Comparison of ENCODE assay signal across 8 mouse cellular contexts in the genomic region with DNA sequence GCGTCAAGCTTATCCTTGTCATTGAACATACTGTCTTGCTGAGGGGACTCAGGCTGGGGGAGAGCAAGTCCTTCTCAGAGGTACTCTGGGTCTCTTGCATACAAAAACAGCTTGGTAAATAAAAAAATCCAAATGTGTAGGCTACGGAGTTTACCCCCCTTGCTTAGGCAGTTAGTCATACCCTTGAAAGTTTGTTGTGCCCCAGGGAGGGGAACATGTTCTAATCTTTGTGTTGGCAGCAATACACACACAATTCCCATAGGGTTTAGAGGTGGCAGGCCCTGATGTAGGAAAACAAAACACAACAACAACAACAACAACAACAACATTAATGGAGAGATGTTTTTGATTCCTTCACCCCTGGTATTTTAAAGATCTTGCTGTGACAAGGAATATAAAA. TPM values are rescaled to one million over a fixed set of nuclear protein-coding genes. Genes with fewer than 3 reads are reported as not detected.
DNase-seq lines count a peak whose midpoint lies in the region; ATAC-seq and TF ChIP-seq lines count a peak whose summit lies in the region.

No protein-coding gene starts in this region.

- 0% methylated on average over 2 of the region's 2 CpGs for WGBS in hindbrain, embryonic 12.5 days
- 0% methylated on average over 2 of the region's 2 CpGs for WGBS in midbrain, embryonic 16.5 days

- no peak for ATAC-seq in hindbrain, embryonic 12.5 days (ENCODE audit: low FRiP score)
- no peak for ATAC-seq in midbrain, embryonic 16.5 days
- no peak for ATAC-seq in frontal cortex, adult (ENCODE audit: low TSS enrichment)

- H3K9ac ChIP-seq in hindbrain, embryonic 12.5 days = peak overlapping the region; percentile 93
- peak overlapping the region; percentile 91 for H3K9ac ChIP-seq in midbrain, embryonic 16.5 days (ENCODE audit: low read depth, low read length)

- H3K4me2 ChIP-seq in hindbrain, embryonic 12.5 days (replicated peaks) = peak overlapping the region; percentile 87
- peak overlapping the region; percentile 84 for H3K4me2 ChIP-seq in midbrain, embryonic 16.5 days (ENCODE audit: low read length)

- H3K36me3 ChIP-seq in hindbrain, embryonic 12.5 days = no peaks in the 10 kb centered on the region
- H3K36me3 ChIP-seq in midbrain, embryonic 16.5 days (ENCODE audit: control insufficient read depth, insufficient read depth, low read length) = no peaks in the 10 kb centered on the region

- TF ChIP-seq CTCF in layer of hippocampus, adult 2 months (conservative IDR thresholded peaks at IDR 0.05) = no peak
- no peak for TF ChIP-seq CTCF in brain, embryonic 14.5 days (IDR thresholded peaks at IDR 0.05; ENCODE audit: borderline replicate concordance, extremely low read depth, insufficient read depth, insufficient read length)

- H3K27ac ChIP-seq in layer of hippocampus, adult 2 months = peak overlapping the region; percentile 86
- H3K27ac ChIP-seq in hindbrain, embryonic 12.5 days = peak overlapping the region; percentile 98; the same call in 1 of the 2 replicates
- peak overlapping the region; percentile 95; the same call in 1 of the 2 replicates for H3K27ac ChIP-seq in midbrain, embryonic 16.5 days (ENCODE audit: low read length)

- no peaks in the 10 kb centered on the region for H3K9me3 ChIP-seq in hindbrain, embryonic 12.5 days (replicated peaks)
- no peaks in the 10 kb centered on the region for H3K9me3 ChIP-seq in midbrain, embryonic 16.5 days (replicated peaks; ENCODE audit: control insufficient read depth, low read length, poor library complexity, severe bottlenecking)

- no peaks in the 10 kb centered on the region for H3K27me3 ChIP-seq in hindbrain, embryonic 12.5 days
- H3K27me3 ChIP-seq in midbrain, embryonic 16.5 days (ENCODE audit: control insufficient read depth, insufficient read depth, low read depth, low read length) = no peaks in the 10 kb centered on the region

- no peak for TF ChIP-seq POLR2A in brain, embryonic 14.5 days (IDR thresholded peaks at IDR 0.05; ENCODE audit: borderline replicate concordance, extremely low read depth, insufficient read depth, insufficient read length, poor library complexity, severe bottlenecking)

- DNase-seq in layer of hippocampus, adult 2 months (ENCODE audit: low spot score in 2 of 2) = no peak
- no peak for DNase-seq in layer of hippocampus, adult 9-10 months (ENCODE audit: low spot score)
- peak; percentile 43 for DNase-seq in brain, embryonic 14.5 days (ENCODE audit: low read depth)
- no peak for DNase-seq in cerebellum, adult 8-10 months
- no peak for DNase-seq in spleen, adult 12 weeks (ENCODE audit: low spot score)

- H3K4me3 ChIP-seq in layer of hippocampus, adult 2 months = peak overlapping the region; percentile 77
- peak overlapping the region; percentile 96 for H3K4me3 ChIP-seq in hindbrain, embryonic 12.5 days
- H3K4me3 ChIP-seq in midbrain, embryonic 16.5 days (ENCODE audit: low read depth, low read length) = peak overlapping the region; percentile 93

- H3K4me1 ChIP-seq in hindbrain, embryonic 12.5 days = peaks cover 18% of the 10 kb centered on the region
- H3K4me1 ChIP-seq in midbrain, embryonic 16.5 days (ENCODE audit: control insufficient read depth, insufficient read depth, low read length) = peaks cover 32% of the 10 kb centered on the region

RNA-seq across cellular contexts. Expression of a gene that starts 2.3 kb away (rescaled TPM):
- total RNA-seq in layer of hippocampus, adult 2 months (2021) = 100 to 1,000 TPM; 128 to 131 TPM
- 133 and 154 TPM in 2 replicates for polyA plus RNA-seq in brain, embryonic 14.5 days (2012; rRNA removed)
- polyA plus RNA-seq in hindbrain, embryonic 12.5 days (2016; fragmentation: Nextera tagmentation; extraction: Ambion mirVana) = 153 and 159 TPM in 2 replicates
- polyA plus RNA-seq in midbrain, embryonic 16.5 days (2015; fragmentation: Nextera tagmentation; extraction: Ambion mirVana) = 227 and 255 TPM in 2 replicates
